13 mouse cellular contexts compared by ENCODE assay signal in genomic region chr11:115150741-115151254, GRCm38 (mm10). TPM values are rescaled to one million over a fixed set of nuclear protein-coding genes. Genes with fewer than 3 reads are reported as not detected.
"Had no signal": no experiment of that assay in that cellular context is flagged by ENCODE, and none has a peak within 500 bp of the region (broad histone marks: within the 10 kb centered on the region; RNA-seq: fewer than 3 reads in every experiment).

No protein-coding gene starts in this region.

- DNase-seq: kidney, adult 8-10 months; kidney, postnatal 25 days; layer of hippocampus, adult 9-11 months; layer of hippocampus, postnatal 36 days; lung, embryonic 14.5 days; lung, postnatal 10 days; thymus, adult 2 months; thymus, postnatal 4 days had no signal

- H3K27ac ChIP-seq: limb, embryonic 15.5 days; liver, embryonic 12.5 days; midbrain, embryonic 13.5 days had no signal

- H3K9me3 ChIP-seq: limb, embryonic 15.5 days; liver, embryonic 12.5 days; midbrain, embryonic 13.5 days had no signal

- ATAC-seq: intestine, postnatal 0 days; liver, embryonic 12.5 days; midbrain, embryonic 13.5 days had no signal

- H3K9ac ChIP-seq: limb, embryonic 15.5 days; liver, embryonic 12.5 days; lung, embryonic 14.5 days had no signal

- H3K36me3 ChIP-seq: limb, embryonic 15.5 days; liver, embryonic 12.5 days; midbrain, embryonic 13.5 days had no signal

- H3K4me3 ChIP-seq: limb, embryonic 15.5 days; liver, embryonic 12.5 days had no signal

RNA-seq across cellular contexts. Expression of gene Rab37, which starts 59.6 kb away (rescaled TPM):
- polyA plus RNA-seq: testis, adult 2 months had no signal
